Mouse (Mus musculus) activated CD4-positive, CD25-positive, alpha-beta regulatory T cell, adult 4 months (primary cell): ENCODE results near the gene Cfap97d1. TPM values are rescaled to one million over a fixed set of nuclear protein-coding genes. Genes with fewer than 3 reads are reported as not detected.
"Not testable (repeated sequence)": the region's sequence is repeated elsewhere in the genome, so short reads cannot be mapped to it uniquely, and the experiment has no call there.

ENCODE experiments used
- ATAC-seq: one replicate; pipeline ENCODE4 v1.8.0; 2017
- polyA plus RNA-seq, 2 experiments: library from polyadenylated mRNA; unstranded; fragments of 100-300 nt; shearing (Covaris generic); gene quantifications; one replicate each; pipeline ENCODE4 v1.2.1; 2017

The Cfap97d1 gene
- polyA plus RNA-seq, 2 experiments from 2014 or later: not detected

DNA sequence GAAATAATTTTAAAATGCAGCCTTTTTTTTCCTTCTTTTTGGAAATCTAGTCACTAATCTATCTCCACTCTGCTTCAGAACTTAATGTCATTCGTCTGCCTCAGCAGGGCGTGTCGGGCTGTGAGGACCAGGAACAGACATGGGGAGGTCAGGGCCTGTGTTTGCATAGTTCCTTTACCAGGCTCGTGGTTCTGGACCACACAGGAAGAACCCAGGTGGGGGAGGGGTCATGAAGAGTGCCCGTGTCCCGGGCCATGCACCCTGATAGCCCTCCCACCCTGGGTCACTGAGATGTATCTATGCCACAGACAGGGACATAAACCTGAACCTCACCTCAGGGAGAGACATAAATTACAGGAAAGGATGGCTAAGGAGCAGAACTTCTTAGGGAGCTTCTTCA, 9.9 kb upstream of the Cfap97d1 start:
- no peak for ATAC-seq

DNA sequence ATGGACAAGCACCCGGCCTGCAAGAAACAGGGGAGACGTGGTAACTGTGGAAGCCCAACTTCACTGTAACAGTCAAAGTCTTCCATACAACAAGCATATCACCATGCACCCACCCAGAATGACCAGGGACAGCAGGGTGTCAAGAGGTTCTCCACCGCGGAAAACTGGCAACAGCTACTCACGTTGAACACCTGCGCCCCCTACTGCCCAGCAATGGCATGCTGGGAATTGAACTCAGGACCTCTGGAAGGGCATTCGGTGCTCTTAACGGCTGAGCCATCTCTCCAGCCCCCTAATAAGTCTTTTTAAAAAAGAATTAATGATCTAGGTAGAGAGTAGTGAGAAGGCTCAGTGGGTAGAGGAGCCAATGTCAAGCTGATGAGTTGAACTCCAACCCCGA, 9.2 kb upstream of the Cfap97d1 start:
- no peak for ATAC-seq

DNA sequence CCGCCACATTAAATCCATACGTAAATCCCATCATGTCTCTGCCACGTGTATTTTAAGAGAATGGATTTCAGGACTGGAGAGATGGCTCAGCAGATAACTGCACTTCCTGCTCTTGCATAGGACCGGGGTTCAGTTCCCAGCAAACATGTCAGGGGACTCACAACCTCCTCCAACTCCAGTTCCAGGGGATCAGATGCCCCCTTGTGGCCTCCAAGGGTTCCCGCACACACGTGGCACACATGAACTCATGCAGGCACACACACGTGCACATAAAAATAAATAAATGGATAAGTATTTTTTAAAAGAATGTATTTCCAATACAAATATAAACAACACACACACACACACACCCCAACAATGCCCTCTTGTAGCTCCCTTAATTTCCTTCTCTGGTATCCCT, 7.1 kb upstream of the Cfap97d1 start:
- ATAC-seq: no peak

DNA sequence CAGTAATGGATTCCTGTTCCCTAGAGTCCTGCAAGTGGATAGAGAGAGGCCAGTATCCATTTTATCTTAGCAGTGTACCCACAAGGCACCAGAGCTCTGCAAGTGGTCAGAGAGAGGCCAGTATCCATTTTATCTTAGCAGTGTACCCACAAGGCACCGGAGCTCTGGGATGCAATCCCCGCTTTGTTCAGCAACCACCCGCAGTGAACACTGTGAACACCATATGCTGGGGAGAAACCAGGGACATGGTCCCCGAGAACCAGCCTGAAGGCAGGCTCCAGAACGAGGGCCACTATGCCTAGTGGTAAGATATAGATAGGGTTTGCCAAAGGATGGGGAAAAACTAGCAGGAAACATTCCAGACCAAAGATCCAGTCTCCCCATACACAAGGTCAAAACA, 4.9 kb upstream of the Cfap97d1 start:
- no peak for ATAC-seq

DNA sequence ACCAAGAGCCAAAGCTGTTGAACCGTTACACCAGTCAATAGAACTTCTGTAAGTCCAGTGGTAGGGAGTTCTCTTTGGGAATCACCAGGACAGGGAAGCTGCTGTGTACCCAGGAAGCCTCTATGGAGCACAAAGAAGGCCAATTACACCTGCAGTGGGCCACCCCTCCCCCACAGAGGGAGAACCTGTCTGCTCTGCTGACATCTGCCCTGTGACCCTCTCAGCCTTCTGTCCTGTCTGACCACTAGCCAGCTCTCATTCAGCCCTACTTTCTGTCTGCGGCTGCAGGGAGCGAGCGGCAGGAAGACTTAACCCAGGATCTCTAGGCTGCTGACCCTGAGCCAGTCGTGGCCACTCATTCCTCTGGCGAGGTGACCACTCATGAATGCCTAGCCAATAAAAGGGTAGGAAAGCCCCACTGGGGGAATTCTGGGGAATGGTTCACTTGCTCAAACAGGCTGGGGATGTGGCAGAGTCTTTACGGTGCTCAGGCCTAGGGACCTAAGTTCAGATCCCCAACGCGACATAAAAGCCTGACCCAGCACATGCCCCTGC, 3.4 kb upstream of the Cfap97d1 start:
- no peak for ATAC-seq

DNA sequence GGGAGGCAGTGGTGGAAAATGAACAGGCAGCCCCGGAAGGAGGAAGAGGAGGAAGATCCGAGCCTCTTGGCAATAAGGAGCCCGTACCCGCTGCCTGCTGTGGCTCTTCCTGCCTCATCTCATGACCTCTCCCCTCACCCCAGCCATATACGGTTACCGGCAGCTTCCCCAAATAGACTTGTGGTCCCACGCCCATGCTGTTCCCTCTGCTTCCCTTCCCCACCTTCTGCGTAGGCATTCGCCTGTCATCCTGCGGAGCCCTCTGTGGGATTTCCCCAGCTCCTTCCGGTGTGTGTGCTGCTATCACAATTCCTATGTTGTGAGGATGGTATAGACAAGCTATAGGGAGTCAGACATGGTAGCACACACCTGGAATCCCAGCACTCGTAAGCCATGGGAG, 2.2 kb upstream of the Cfap97d1 start:
- ATAC-seq: no peak

DNA sequence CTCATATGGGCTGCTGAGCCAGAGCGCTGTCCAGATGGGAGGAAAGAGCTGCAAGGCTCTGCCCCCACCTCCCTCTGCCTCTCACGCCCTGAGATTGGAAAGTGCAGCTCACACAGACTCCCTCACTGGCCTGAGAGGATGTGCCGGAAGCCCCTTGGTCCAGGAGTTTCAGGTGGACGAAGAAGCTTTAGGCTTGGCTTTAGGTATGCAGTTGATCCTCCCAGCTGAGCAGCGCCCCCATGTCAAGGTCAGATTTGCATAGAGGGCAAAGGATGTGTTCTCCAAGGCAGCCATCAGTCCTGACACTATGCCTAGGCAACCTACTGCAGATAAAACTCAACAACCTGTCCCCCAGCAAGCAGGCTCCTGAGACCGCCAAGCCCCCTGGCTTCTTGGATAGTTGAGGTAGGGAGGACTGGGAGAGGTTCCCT, 1.1 kb upstream of the Cfap97d1 start:
- ATAC-seq: no peak

DNA sequence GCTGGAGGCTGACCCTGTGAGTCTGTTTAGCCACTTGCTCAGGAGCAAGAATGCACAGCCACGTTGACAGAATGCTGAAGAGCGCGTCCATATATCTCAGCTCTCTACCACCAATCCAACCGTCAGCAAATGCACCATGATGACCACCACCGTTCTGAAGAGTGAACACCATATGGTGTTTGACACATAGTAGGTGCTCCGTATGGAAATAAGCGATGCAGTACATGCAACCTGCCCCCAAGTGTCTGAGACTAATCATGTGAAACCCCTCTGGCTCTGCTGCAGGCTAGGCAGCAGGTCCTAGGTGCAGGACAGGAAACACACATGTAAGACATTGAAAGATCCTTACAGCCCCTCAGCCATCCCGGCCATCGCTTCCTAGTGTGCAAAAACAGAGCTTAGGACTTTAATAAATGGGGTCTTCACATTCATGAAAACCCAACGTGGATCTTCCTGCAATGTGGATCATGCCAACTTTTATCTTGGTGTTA, 603 bp upstream of the Cfap97d1 start:
- no peak for ATAC-seq

DNA sequence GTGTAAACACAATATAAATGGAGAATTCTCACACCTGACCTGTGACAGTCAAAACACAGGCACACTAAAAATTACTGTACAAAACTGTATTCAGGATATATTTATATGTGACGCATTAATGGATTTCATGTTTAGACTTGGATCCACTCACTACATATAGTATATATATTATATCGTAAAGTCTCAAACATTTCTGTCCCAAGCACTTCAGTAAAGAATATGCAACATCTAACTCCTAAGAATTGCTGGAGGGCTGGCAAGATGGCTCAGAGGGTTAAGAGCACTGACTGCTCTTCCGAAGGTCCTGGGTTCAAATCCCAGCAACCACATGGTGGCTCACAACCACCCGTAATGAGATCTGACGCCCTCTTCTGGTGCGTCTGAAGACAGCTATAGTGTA, 1.4 kb downstream of the Cfap97d1 start:
- not testable (repeated sequence) for ATAC-seq

DNA sequence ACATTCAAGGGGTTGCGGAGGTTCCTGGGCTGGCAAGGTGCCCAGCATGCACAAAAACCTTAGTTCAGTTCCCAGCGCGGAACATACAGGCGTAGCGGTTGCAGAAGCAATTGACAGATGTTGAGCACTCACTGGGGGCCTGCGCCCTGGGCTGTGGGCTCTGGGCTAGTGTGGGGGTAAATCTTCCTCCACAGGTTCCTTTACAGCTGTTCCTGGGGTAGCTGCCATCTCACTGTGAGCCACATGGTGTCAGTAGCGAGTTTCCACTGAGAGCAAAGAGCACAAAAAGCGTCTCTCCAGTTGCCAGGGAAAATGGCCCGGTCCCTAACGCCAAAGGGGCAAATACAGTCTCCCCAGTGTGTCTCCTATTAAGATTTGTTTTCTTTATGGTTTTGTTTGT, 1.9 kb downstream of the Cfap97d1 start:
- no peak for ATAC-seq

DNA sequence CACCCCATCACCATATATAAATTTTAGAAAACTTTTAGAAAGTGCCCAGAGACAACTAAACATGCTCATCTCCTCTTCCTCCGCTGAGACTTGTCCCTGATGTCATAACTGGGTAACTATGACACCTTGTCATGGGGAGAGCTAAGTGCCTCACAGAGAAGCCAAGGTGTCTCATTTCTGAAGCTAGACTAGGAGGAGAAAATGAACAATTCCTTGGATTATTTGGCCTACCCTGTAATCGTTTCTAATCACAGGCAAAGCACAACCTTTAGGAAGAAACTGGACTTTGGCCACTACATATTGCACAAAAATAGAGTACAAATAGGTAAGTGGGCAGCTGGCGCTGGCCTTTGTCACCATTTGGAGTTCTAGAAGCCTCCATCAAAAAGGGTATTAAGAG, 2.8 kb downstream of the Cfap97d1 start, which contains the start of gene Dusp3:
Gene Dusp3 (minus strand): TSS at position 101 of the 400 bp plus-strand sequence.
- no peak for ATAC-seq

DNA sequence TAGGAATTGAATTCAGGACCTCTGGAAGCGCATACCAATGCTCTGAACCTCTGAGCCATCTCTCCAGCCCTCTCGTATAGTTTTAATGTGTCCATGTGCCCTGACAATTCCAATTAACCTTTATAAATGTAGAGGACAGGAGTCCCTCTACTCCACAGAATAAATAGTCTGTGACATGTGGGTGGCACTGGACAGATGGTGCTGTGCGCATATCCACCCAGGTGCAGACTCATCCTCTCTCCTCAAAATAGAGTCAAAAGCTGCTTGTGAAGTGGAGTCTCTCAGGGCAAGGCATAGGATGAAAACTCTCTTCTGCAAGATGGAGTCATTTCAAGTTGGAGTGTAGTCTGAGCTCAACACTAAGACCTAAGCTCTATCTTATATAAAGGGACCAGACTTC, 6.2 kb downstream of the Cfap97d1 start:
- no peak for ATAC-seq

DNA sequence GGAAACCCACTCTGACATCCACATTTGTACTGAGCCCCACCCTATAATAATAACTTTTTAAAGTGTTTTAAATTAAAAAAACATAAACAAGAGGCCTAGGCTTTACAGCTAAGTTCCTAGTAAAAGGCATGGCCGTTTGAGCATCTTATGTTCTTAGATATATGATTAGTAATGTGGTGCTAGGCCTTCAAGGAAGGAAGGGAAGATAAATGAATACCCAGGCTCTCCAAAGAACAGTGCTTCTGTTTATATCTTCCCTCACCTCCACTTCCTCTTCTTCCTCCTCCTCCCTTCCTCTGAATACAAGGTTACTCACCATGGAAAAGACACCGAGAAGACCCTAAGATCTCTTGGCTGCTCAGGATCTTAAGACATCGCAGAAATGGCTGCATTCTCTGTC, 7.7 kb downstream of the Cfap97d1 start:
- no peak for ATAC-seq

DNA sequence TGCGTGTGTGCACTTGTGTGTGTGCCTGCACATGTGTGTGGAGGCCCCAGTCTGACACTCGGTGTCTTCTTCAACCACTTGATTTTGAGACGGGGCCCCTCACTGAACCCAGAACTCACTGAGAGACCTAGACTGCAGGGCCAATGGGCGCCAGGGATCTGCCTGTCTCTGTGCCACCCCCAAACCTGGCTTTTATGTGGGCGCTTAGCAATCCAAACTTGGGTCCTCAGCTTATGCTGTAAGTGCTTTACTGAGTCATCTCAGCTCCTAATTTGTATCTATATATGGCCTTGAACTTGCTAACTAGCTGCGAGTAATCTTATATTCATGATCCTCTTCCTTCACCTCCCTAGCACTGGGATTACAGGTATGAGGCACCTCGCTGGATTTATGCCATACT, 8.3 kb downstream of the Cfap97d1 start:
- no peak for ATAC-seq

DNA sequence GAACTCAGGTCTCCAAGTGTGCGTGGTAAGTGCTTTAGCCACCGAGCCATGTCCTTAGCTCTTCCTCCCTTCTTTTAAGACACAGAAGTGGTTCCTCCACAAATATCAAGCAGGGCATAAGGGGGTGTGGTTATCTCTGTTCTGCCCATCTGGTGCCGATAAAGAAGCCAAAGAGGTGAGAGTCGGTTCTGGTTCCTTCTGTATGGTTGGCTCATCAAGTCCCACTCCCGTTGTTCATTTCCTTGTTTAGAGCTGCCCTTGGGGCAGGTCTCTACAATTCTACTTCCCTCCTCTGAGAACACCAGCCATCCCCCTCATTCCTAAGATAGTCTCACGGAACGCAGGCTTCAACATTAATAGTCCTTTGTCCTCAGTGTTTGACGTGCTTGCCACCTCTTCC, 10.0 kb downstream of the Cfap97d1 start:
- no peak for ATAC-seq

DNA sequence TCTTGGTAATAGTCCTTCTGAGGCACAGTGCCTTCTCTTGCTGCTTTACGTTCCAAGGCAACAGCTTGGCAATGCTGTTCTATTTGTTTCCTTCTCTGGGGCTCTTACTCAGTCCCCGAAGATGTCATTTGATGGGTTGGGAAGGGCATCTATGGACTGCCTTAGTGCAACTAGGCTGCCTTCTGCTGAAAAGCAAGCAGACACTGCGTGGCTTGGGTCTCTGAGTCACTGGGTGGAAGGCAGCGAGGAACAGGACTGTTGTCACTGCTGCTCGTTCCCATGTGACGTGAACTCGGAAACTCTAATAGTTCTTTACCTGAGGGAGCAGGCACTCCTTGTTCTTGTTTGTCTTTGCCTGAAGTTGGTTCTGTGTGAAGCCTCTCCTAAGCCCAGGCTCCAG, 11.9 kb downstream of the Cfap97d1 start:
- ATAC-seq: no peak

DNA sequence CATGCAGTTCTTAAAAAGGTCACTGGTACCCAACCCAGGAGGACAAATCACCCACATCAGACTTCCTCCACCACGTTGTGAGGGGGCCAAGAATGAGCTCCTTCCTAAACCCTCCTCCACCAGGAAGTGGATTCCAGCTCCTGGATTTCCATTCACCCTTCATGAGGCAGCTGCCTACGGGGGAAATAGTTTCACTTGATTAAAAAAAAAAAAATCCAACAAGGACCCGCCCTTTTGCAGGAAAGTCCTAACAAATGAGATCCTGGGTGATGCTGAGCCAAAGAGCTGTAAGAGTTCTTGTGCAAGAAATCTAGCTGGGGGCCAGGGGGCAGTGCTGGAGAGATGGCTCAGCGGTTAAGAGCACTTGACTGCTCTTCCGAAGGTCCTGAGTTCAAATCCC, 14.2 kb downstream of the Cfap97d1 start:
- ATAC-seq: no peak

DNA sequence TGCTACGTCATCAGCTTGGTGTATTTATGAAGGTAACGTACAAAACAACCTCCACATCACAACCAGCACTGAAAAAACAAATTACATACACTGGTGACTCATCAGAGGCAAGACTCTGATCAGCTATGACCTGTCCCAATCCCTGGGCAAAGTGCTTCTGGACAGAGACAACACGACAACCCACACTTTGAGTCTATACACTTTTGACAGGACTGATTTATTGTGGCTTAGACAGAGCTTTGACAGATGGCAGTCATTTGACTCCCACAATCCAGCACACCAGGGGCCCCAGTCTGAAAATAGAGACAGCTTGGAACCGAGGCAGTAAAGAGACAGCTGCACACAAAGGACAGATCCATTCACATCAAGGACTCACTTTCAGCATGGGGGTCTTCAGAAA, 15.4 kb downstream of the Cfap97d1 start:
- no peak for ATAC-seq

DNA sequence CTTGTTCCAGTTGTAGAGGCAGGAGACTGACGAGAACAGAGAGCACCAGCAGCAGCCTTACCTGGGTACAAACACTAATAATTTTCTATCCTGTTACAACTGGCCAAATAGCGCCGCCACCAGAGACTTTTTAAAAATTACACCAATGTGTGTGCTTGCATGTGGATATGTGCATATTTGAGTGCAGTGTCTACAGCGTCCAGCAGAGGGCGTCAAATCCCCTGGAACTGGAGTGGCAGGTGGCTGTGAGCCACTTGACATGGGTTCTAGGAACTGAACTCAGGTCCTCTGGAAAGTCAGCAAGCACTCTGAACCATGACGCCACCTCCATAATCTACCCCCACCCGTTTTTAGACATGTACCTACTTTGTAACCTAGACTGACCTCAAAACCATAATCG, 20.2 kb downstream of the Cfap97d1 start:
- ATAC-seq: no peak

DNA sequence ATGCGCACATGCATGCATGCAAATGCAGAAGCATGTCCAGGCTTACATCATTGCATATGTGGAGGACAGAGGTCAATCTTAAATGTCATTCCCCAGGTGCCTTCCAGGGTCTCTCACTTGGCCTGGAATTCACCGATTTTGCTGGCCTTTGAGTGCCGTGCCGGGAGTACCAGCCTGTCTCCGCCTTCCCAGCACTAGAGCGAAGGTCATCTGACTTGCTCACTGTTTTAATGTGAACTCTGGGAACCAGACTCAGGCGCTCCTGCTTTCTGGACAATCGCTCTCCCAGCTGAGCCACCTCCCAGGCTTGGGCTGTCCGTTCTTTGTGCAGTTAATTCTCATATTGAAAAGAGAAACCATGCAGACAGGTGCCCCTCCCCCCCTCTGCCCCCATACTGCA, 22.2 kb downstream of the Cfap97d1 start:
- ATAC-seq: no peak

DNA sequence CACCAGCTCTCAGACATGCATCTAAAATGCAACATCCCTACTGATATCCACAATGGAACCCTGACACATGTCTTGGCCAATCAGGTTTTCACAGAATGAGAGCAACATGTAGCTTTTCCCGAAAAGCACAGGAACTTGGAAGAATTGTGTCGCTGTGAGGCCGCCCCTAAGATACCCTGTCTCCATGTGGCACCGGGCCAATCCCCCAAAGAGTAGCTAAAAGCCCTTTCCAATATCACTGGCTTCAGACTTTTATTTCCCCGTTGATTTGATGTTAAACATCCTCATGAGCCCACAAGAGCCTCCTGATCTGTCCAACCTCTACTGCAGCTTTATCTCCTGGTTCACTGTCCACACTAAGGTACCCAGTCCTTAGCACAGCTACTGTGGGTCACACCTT, 22.6 kb downstream of the Cfap97d1 start:
- ATAC-seq: no peak

DNA sequence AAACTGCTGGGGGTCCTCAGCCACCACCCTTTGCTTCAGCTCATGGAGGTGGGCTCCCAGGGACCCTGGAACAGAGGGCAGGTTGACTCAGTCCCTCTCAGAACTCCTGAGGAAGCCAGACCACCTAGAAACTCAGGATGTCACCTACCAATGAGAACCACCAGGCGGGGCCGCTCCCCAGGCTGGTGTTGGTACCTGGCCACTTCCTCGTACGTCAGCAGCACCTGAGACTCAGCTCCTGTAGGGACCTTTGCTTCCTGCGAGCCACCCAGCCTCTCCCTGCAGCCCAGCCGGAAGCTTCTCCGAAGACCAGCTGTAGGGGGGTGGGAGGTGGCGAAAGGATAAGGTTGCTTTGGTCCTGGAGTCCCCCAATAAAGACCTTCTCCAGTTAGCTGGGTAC, 24.3 kb downstream of the Cfap97d1 start:
- ATAC-seq: no peak

DNA sequence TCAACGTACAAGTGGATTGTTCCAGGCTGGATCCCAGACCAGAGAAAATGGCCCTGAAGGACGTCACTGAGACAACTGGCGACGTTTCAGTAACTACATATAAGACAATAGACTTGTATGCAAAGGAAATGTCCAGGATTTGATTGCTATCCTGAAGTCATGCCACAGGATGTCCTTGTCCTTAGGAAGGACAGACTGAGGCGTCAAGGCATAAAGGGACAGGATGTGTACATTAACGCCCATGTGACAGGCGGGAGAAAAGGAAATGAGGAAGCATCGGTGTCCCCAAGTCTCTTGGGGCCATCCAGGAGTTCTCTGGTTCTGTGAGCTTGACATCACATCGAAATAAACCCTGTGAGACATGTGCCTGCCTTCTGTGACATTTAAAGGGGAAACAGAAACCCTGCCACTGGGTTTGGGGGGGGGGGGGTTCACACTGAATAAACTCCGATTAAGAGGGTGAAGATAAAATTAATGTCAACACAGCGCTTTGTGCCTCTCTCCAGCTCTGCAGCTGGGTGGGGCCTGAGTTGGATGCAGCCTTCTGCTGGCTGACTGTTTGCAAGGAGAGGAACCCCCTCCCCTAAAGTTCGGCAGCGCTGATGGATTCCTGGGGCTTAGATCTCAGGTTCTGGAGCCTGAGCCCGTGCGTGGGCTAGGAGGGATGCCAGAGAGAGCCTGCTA, 25.0 kb downstream of the Cfap97d1 start:
- ATAC-seq: no peak

DNA sequence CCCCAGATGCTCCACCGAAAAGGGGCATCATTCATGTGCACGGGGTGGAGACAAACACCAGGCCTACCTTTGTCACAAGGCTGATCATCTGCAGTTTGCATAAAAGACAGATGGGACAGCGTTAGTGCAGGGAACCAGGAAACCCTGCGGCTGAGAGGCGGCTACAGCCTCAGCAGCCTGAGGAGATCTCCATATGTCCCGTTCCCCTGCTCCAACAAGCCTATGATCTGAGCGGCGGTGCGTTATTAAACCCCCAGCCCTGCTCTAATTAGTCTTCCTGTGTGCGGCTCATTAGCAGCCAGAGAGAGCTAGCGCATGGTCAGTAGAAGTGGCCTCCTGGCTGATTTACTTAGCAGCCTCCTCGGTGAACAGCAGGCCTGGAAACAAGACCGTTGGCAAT, 26.1 kb downstream of the Cfap97d1 start:
- no peak for ATAC-seq

DNA sequence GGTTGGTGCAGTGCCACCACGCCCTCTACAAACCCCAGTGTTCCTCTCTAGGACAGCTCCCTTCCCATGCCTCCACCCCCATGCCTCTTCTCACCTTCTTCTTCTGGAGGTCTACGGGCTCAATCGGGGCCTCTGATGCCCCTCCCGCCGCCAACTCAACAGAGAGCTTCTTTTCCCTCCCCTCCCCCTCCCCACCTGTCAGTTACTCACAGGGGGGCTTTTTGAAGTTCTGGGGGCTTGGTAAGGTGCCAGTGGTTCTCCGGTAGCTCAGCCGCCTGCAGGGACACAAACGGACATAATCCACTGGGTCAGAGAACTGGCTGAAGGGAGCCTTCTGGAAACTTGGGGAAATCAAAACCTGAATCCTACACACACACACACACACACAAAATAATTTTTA, 27.4 kb downstream of the Cfap97d1 start:
- ATAC-seq: no peak
